Mouse (Mus musculus) neural tube, embryonic 14.5 days (tissue): Measurements from ENCODE around the gene Nipa2. TPM values are rescaled to one million over a fixed set of nuclear protein-coding genes. Genes with fewer than 3 reads are reported as not detected.

ENCODE experiments used
- ATAC-seq: fragments of 200-750 bp; cut with Nextera tagmentation; 2 replicates; pipeline ENCODE4 v1.8.0; 2017; ENCODE audit warnings: low read depth, mild to moderate bottlenecking, moderate TSS enrichment, moderate library complexity
- H3K27ac ChIP-seq: fragments of 300-500 bp; sonication (generic); 2 replicates; pipeline ENCODE4 v1.5.1; 2014; ENCODE audit warnings: low read depth, mild to moderate bottlenecking, control low read depth, low read length, moderate library complexity, mixed read lengths
- H3K27me3 ChIP-seq: fragments of 300-500 bp; sonication (generic); 2 replicates; pipeline ENCODE4 v1.6.1; 2014; ENCODE audit warnings: low read length; ENCODE audit not compliant: control insufficient read depth, insufficient read depth
- H3K36me3 ChIP-seq: fragments of 300-500 bp; sonication (generic); 2 replicates; pipeline ENCODE4 v1.6.1; 2014; ENCODE audit warnings: low read length, mixed read lengths; ENCODE audit not compliant: control insufficient read depth, insufficient read depth
- H3K4me1 ChIP-seq: fragments of 300-500 bp; sonication (generic); 2 replicates; pipeline ENCODE4 v1.6.1; 2014; ENCODE audit warnings: low read length; ENCODE audit not compliant: control insufficient read depth, insufficient read depth
- H3K4me2 ChIP-seq: fragments of 300-500 bp; sonication (generic); 2 replicates; pipeline ENCODE4 v1.6.1; 2014; ENCODE audit warnings: mild to moderate bottlenecking, low read depth, low read length, control low read depth
- H3K4me3 ChIP-seq: fragments of 300-500 bp; sonication (generic); 2 replicates; pipeline ENCODE4 v1.5.1; 2014; ENCODE audit warnings: low read depth, low read length, control low read depth, mixed read lengths
- H3K9ac ChIP-seq: fragments of 300-500 bp; sonication (generic); replicated peaks from 2 replicates; pipeline ENCODE4 v1.6.1; 2014; ENCODE audit warnings: low read depth, mild to moderate bottlenecking, control low read depth, low read length, mixed read lengths
- H3K9me3 ChIP-seq: fragments of 300-500 bp; sonication (generic); 2 replicates; pipeline ENCODE4 v1.6.1; 2016; ENCODE audit warnings: low read length; ENCODE audit not compliant: control insufficient read depth
- WGBS: fragments of 180-500 bp; shearing (Covaris S2); extraction: QIAGEN DNeasy Blood & Tissue Kit; methylation state at CpG from one replicate; pipeline ENCODE4 v1.1.7; 2014; 5-methylcytosine and 5-hydroxymethylcytosine counted together
- polyA plus RNA-seq: library from polyadenylated mRNA; unstranded; fragments of >200 nt; fragmentation: Nextera tagmentation; extraction: Ambion mirVana; gene quantifications from 2 replicates; pipeline ENCODE4 v1.2.1, GENCODE M21; 2014

The Nipa2 gene
- polyA plus RNA-seq, 1 experiment from 2014 or later = 38.5 TPM

DNA sequence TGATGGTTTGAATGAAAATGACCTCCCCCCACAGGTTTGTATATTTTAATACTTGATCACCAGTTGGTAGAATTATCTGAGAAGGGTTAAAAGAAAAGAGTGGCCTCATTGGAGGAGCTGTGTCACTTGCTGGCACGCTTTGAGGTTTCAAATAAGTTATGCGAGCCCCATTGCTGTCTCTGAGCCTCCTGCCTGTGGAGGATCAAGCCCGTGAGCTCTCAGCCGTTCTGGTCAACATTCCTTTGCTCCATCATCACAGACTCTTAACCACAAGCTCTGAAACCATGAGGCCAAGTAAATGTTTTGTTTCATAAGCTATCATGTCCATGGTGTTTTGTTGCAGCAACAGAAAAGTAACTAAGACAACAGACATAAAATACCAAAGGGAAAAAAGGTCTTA, 22.5 kb upstream of the Nipa2 start:
- Histone ChIP-seq H3K27me3 (no peaks in the 10 kb centered on the region), H3K9me3 (no peaks in the 10 kb centered on the region), H3K9ac (no peak overlapping the region), H3K4me1 (no peaks in the 10 kb centered on the region), H3K4me2 (no peak overlapping the region), H3K4me3 (no peak overlapping the region), H3K27ac (no peak overlapping the region), H3K36me3 (0 out of 2 replicates have a peak, but pooled peaks cover 3% of the 10 kb centered on the region)
- ATAC-seq = no peak
- WGBS = 78% methylated on average over 4 of the region's 4 CpGs

DNA sequence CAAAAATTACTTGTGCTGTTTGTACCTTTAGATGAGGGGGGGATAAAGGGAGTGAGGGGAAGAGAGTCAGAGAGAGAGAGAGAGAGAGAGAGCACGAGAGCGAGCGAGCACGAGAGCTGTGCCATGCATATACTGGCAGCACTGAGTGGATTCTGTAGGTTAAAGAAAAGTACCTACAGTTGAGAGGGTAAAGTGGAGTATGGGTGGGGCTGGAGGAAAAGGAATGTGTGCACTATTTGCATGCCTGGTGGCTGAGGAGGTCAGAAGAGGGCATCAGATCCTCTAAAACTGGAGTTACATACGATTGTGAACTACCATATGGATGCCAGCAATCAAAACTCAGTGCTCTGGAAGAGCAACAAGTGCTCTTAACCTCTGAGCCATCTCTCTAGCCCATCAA, 20.8 kb upstream of the Nipa2 start:
- no peaks in the 10 kb centered on the region for H3K27me3 ChIP-seq
- no peaks in the 10 kb centered on the region for H3K9me3 ChIP-seq
- peaks cover 11% of the 10 kb centered on the region for H3K36me3 ChIP-seq
- no peak overlapping the region for H3K9ac ChIP-seq
- WGBS = 95% methylated on average over 5 of the region's 5 CpGs
- ATAC-seq = no peak
- no peak overlapping the region for H3K27ac ChIP-seq
- no peaks in the 10 kb centered on the region for H3K4me1 ChIP-seq
- H3K4me2 ChIP-seq = no peak overlapping the region
- no peak overlapping the region for H3K4me3 ChIP-seq

- H3K36me3 ChIP-seq = peaks cover 11% of the 10 kb centered on the region
- no peaks in the 10 kb centered on the region for H3K27me3 ChIP-seq
- no peak overlapping the region for H3K9ac ChIP-seq
- no peak for ATAC-seq
- H3K4me3 ChIP-seq = no peak overlapping the region
- 90% methylated on average over 10 of the region's 10 CpGs for WGBS
- no peak overlapping the region for H3K27ac ChIP-seq
- H3K4me1 ChIP-seq = no peaks in the 10 kb centered on the region
- H3K9me3 ChIP-seq = no peaks in the 10 kb centered on the region
- H3K4me2 ChIP-seq = no peak overlapping the region
These were observed 19.9 kb upstream of the Nipa2 start for GRCm38 (mm10) chr7:55982010-55982700.

GRCm38 (mm10) chr7:55981511-55981910, 19.2 kb upstream of the Nipa2 start:
- Histone ChIP-seq H3K27me3 (no peaks in the 10 kb centered on the region), H3K27ac (no peak overlapping the region), H3K4me3 (no peak overlapping the region), H3K9me3 (no peaks in the 10 kb centered on the region), H3K9ac (no peak overlapping the region), H3K36me3 (peaks cover 11% of the 10 kb centered on the region), H3K4me1 (no peaks in the 10 kb centered on the region), H3K4me2 (no peak overlapping the region)
- no peak for ATAC-seq
- 96% methylated on average over 2 of the region's 2 CpGs for WGBS

DNA sequence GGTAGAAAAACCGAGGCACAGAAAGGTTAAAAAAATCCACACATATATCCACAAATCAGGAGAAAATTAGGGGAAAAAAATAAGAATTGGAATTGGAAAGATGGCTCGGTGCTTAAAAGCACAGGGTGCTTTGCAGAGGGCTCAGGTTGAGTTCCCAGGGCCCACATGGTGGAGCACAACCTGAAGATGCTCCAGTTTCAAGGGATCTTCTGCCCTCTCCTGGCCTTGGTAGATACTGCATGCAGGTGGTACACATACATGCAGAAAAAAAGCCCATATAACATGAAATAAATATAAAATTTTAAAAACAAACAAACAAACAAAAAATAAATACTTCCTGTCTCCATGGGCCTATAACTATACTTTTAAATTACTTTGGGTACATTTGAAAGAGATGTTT, 12.2 kb upstream of the Nipa2 start:
- H3K9ac ChIP-seq = no peak overlapping the region
- no peak overlapping the region for H3K4me2 ChIP-seq
- ATAC-seq = no peak
- H3K27ac ChIP-seq = no peak overlapping the region
- no peak overlapping the region for H3K4me3 ChIP-seq
- no peaks in the 10 kb centered on the region for H3K27me3 ChIP-seq
- WGBS = 96% methylated on average over 2 of the region's 2 CpGs
- H3K4me1 ChIP-seq = no peaks in the 10 kb centered on the region
- H3K9me3 ChIP-seq = no peaks in the 10 kb centered on the region
- H3K36me3 ChIP-seq = peaks cover 4% of the 10 kb centered on the region

DNA sequence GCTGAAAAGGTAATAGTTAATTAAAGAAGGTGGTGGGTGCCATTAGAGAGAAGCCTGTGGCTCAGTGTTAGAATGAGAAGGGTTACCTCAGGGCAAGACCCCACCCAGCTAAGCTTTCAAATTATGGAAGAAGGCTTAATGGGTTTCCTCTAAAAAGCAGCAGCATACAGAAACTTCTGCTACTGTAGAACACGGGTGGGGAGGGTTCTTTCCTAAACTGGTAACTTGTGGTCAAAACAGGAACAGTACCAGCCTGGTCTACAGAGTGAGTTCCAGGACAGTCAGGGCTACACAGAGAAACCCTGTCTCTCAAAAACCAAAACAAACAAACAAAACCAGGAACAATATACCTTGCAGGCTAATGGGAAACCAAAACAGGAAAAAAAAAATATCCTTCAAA, 7.1 kb upstream of the Nipa2 start:
- Histone ChIP-seq H3K27ac (no peak overlapping the region), H3K36me3 (no peaks in the 10 kb centered on the region), H3K27me3 (no peaks in the 10 kb centered on the region), H3K9me3 (no peaks in the 10 kb centered on the region; the same call in 1 of the 2 replicates), H3K4me3 (no peak overlapping the region), H3K9ac (no peak overlapping the region), H3K4me2 (no peak overlapping the region), H3K4me1 (no peaks in the 10 kb centered on the region)
- WGBS = 67% methylated on average over 1 of the region's 1 CpGs
- ATAC-seq = no peak

- no peak overlapping the region for H3K4me3 ChIP-seq
These were observed 6.1 kb upstream of the Nipa2 start for GRCm38 (mm10) chr7:55968258-55968901.

DNA sequence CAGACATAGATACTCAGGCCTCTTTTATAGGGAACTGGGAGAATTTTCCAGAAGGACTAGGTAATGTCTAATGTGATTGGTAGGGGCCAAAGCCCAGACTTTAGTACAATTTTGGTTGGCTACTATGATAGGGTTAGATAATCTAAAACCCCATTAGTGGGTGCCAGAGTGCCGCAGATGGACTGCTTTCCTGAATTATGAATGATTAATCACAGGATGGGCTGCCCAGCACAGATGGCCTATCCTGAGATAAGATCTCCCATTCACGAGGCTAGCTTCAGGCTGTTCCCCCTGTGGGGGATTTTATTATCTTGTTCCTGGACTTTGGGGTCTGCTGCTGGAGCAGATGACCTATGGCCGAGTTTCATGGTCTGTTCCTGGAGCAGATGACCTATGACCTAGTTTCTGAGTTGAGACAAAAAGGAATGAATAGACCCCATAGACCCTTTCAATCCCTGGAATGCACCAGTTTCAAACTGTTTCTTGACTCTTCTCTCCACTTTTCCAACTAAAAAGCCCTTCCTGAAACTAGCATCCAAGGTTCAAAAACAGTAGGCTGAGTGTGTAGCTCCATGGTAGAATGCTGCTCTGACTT, 4.7 kb upstream of the Nipa2 start:
- H3K36me3 ChIP-seq = no peaks in the 10 kb centered on the region
- WGBS = 28% methylated on average over 3 of the region's 3 CpGs
- no peak overlapping the region for H3K4me2 ChIP-seq
- ATAC-seq = no peak
- no peak overlapping the region for H3K27ac ChIP-seq
- no peaks in the 10 kb centered on the region for H3K27me3 ChIP-seq
- H3K9ac ChIP-seq = no peak overlapping the region
- no peaks in the 10 kb centered on the region; the same call in 1 of the 2 replicates for H3K9me3 ChIP-seq
- peaks cover 3% of the 10 kb centered on the region; the same call in 1 of the 2 replicates for H3K4me1 ChIP-seq
- no peak overlapping the region for H3K4me3 ChIP-seq

More at GRCm38 (mm10) chr7:55968258-55968901, 6.1 kb upstream of the Nipa2 start:
- Histone ChIP-seq H3K4me1 (no peaks in the 10 kb centered on the region; the same call in 1 of the 2 replicates), H3K9me3 (no peaks in the 10 kb centered on the region; the same call in 1 of the 2 replicates), H3K27me3 (no peaks in the 10 kb centered on the region), H3K27ac (no peak overlapping the region; the same call in 1 of the 2 replicates), H3K9ac (0 out of 2 replicates have a peak overlapping the region, but pooled peaks have one; percentile 4), H3K4me2 (peak overlapping the region; percentile 30; the same call in 1 of the 2 replicates), H3K36me3 (no peaks in the 10 kb centered on the region)
- no peak for ATAC-seq
- 45% methylated on average over 16 of the region's 16 CpGs for WGBS

- Histone ChIP-seq H3K4me3 (no peak overlapping the region), H3K36me3 (no peaks in the 10 kb centered on the region), H3K9ac (no peak overlapping the region), H3K9me3 (no peaks in the 10 kb centered on the region; the same call in 1 of the 2 replicates), H3K4me1 (peaks cover 10% of the 10 kb centered on the region; the same call in 1 of the 2 replicates), H3K27me3 (no peaks in the 10 kb centered on the region), H3K27ac (no peak overlapping the region), H3K4me2 (no peak overlapping the region)
- ATAC-seq = no peak
- WGBS = 100% methylated on average over 1 of the region's 1 CpGs
These were observed 1.8 kb downstream of the Nipa2 start for GRCm38 (mm10) chr7:55960506-55960905.
